Mouse (Mus musculus): ENCODE results near the gene Clgn. TPM values are rescaled to one million over a fixed set of nuclear protein-coding genes. Genes with fewer than 3 reads are reported as not detected.

Clgn gene
- polyA plus RNA-seq (2012; rRNA removed), result 0.29 and 0.35 TPM in 2 replicates

DNA sequence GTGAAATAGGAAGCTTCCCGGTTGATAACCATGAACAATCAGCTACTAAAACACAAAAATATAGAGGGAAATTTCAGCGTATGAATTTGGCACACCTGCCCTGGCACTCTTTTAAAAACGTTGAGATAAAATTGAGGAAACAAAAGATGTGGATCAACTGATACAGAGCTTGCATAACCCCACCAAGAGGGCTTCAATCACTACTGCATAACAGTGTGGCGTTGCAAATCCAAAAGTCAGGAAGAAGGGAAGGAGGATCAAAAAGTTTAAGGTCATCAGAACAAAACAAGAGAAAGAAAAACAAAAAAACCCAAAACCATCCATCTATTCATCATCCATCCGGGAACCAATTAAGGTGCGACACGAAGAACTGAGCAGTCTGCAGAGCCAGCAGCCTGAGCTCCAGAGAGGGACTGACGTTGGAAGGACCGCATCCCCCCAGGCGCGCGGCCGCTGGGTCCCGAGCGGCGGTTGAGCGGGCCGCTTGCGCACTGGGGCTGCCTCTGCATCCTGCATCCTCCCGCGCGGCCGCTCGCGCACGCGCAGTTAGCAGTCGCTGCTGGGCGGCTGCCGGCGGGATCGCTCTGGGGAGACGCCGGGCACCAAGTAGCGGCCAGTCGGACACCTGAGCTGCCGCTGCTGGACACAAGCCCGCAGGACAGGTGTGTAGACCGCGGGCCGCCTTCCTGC lies at the start of gene Clgn:
Gene Clgn (plus strand): TSS at position 552 of the 690 bp plus-strand sequence.

DNA sequence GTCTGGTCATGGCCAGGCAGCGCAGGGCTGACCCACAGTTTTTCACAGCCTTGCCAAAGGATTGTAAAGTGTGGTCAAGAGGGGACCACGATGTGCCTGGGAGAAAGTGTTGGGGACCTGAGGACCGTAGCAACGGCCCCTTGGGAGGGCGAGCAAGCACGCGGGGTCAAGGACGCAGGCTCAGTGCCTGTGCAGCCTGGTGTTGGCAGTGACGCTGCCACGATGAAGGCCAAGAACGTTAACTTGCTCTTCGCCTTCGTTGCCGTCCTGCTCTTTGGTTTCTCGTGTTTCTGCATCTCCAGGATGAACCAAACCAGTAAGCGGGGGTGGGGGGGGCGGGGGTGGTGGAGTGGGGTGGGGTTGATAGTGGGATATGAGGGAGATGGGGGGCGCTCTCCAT lies 41.4 kb upstream of the Clgn start, which contains the start of gene Mgat4d:
Gene Mgat4d (plus strand): TSS at position 209 of the 400 bp plus-strand sequence.

DNA sequence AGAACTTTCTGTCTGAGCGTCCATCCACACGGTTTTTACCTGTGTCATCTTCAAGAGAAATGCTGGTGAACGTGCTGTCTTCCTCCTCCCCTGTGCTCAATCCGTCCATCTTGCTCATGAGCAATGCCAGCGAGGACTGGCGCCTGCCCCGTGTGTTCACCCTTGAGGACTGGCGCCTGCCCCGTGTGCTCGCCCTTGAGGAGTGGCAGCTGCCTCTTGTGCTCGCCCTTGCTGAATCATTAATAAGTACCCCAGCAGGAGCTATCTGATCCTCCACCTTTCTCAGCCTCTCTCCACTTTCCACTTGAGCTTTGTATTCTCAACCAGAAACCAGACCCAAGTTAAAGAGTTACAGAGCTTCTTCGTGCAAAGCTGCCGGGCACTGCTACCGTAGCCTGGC lies 68.6 kb downstream of the Clgn start, which contains the start of gene Scoc:
Gene Scoc (minus strand): TSS at position 170 of the 400 bp plus-strand sequence.

Other genes starting within 250 kb of the Clgn start
- gene Tbc1d9, start 224.5 kb upstream of the Clgn start, polyA plus RNA-seq (2012; rRNA removed), result 0.87 and 1.3 TPM in 2 replicates
- 0.08 and 0.16 TPM in 2 replicates for gene Gm10645, start 223.7 kb upstream of the Clgn start, polyA plus RNA-seq (2012; rRNA removed)
- not detected in 2 replicates for gene Ucp1, start 99.5 kb upstream of the Clgn start, polyA plus RNA-seq (2012; rRNA removed)
- gene Elmod2, start 57.4 kb upstream of the Clgn start, polyA plus RNA-seq (2012; rRNA removed), result 3.2 and 3.7 TPM in 2 replicates
- gene Mgat4d, start 41.4 kb upstream of the Clgn start, polyA plus RNA-seq (2012; rRNA removed), result not detected in 2 replicates
- gene Scoc, start 68.5 kb downstream of the Clgn start, polyA plus RNA-seq (2012; rRNA removed), result 41.9 and 50.5 TPM in 2 replicates
- not detected in 2 replicates for gene Olfr370, start 145.9 kb downstream of the Clgn start, polyA plus RNA-seq (2012; rRNA removed)
- 188 and 193 TPM in 2 replicates for gene Ndufb7, start 176.8 kb downstream of the Clgn start, polyA plus RNA-seq (2012; rRNA removed)
- gene Tecr, start 218.1 kb downstream of the Clgn start, polyA plus RNA-seq (2012; rRNA removed), result 151 and 181 TPM in 2 replicates
- 27.2 and 33.7 TPM in 2 replicates for gene Dnajb1, start 218.3 kb downstream of the Clgn start, polyA plus RNA-seq (2012; rRNA removed)